Mouse (Mus musculus) erythroid progenitor cell, adult 5-6 weeks (primary cell): ENCODE measurements around the gene Amigo3. TPM values are rescaled to one million over a fixed set of nuclear protein-coding genes. Genes with fewer than 3 reads are reported as not detected.
A peak's percentile ranks its signal among the peaks of the same experiment; 100 is the strongest.

Experiments used
- ATAC-seq: replicated peaks from 2 replicates; pipeline ENCODE4 v1.8.0; 2016; ENCODE audit warnings: moderate number of reproducible peaks, mild to moderate bottlenecking, moderate TSS enrichment, inconsistent platforms; ENCODE audit not compliant: poor library complexity, low FRiP score, severe bottlenecking
- total RNA-seq, 2 experiments: library from RNA; stranded (forward) in 1 of 2; stranded (reverse) in 1 of 2; fragments of 150-400 nt in 1 of 2; fragments of 186-747, 209-891 nt in 1 of 2; gene quantifications; 2 replicates each; pipeline versions ENCODE4 v1.2.3 to v1.2.4; 2015 to 2017; ENCODE audit warnings: low replicate concordance in 2 of 2

The Amigo3 gene
- total RNA-seq, 2 experiments from 2014 or later = 1.1 TPM; not detected in 1

GRCm38 (mm10) chr9:108051184-108051930 is 1.6 kb upstream of the Amigo3 start:
- ATAC-seq = no peak

GRCm38 (mm10) chr9:108051931-108052220 is 1.1 kb upstream of the Amigo3 start:
- no peak for ATAC-seq

GRCm38 (mm10) chr9:108052411-108052810 is 548 bp upstream of the Amigo3 start:
- ATAC-seq = no peak

- no peak for ATAC-seq
These were observed 786 bp downstream of the Amigo3 start for GRCm38 (mm10) chr9:108053665-108054225.

- no peak for ATAC-seq
These were observed 1.5 kb downstream of the Amigo3 start for GRCm38 (mm10) chr9:108054331-108055040.

GRCm38 (mm10) chr9:108055061-108055460 is 2.1 kb downstream of the Amigo3 start:
- ATAC-seq = no peak

GRCm38 (mm10) chr9:108055661-108056237 is 2.8 kb downstream of the Amigo3 start:
- no peak for ATAC-seq

- no peak for ATAC-seq
These were observed 3.7 kb downstream of the Amigo3 start for GRCm38 (mm10) chr9:108056361-108057261.

GRCm38 (mm10) chr9:108057262-108057562 is 4.3 kb downstream of the Amigo3 start:
- no peak for ATAC-seq

GRCm38 (mm10) chr9:108058291-108058690 is 5.3 kb downstream of the Amigo3 start:
- ATAC-seq = no peak

GRCm38 (mm10) chr9:108062142-108062541 is 9.2 kb downstream of the Amigo3 start:
- ATAC-seq = no peak

GRCm38 (mm10) chr9:108063361-108063760 is 10.4 kb downstream of the Amigo3 start:
- no peak for ATAC-seq

GRCm38 (mm10) chr9:108065491-108066011 is 12.6 kb downstream of the Amigo3 start:
- peak; percentile 64 for ATAC-seq

GRCm38 (mm10) chr9:108067199-108067598 is 14.2 kb downstream of the Amigo3 start:
- no peak for ATAC-seq

GRCm38 (mm10) chr9:108067900-108068299 is 14.9 kb downstream of the Amigo3 start:
- peak; percentile 60 for ATAC-seq

GRCm38 (mm10) chr9:108069007-108069406 is 16.0 kb downstream of the Amigo3 start:
- no peak for ATAC-seq

- ATAC-seq = no peak
These were observed 16.6 kb downstream of the Amigo3 start for GRCm38 (mm10) chr9:108069529-108069928.

- no peak for ATAC-seq
These were observed 18.8 kb downstream of the Amigo3 start for GRCm38 (mm10) chr9:108071801-108072200.

GRCm38 (mm10) chr9:108072481-108072924 is 19.5 kb downstream of the Amigo3 start:
- ATAC-seq = no peak
